Mouse (Mus musculus) forebrain, embryonic 13.5 days (tissue): ENCODE measurements around the gene Meaf6. TPM values are rescaled to one million over a fixed set of nuclear protein-coding genes. Genes with fewer than 3 reads are reported as not detected.
A peak's percentile ranks its signal among the peaks of the same experiment; 100 is the strongest.

Source experiments
- ATAC-seq: fragments of 200-750 bp; cut with Nextera tagmentation; 2 replicates; pipeline ENCODE4 v1.8.0; 2017
- H3K27ac ChIP-seq: fragments of 300-500 bp; sonication (generic); 2 replicates; pipeline ENCODE4 v1.5.1; 2015; ENCODE audit warnings: inconsistent platforms, mild to moderate bottlenecking, moderate library complexity
- H3K27me3 ChIP-seq: fragments of 300-500 bp; sonication (generic); 2 replicates; pipeline ENCODE4 v1.6.1; 2015; ENCODE audit warnings: mild to moderate bottlenecking, inconsistent platforms
- H3K36me3 ChIP-seq: fragments of 300-500 bp; sonication (generic); 2 replicates; pipeline ENCODE4 v1.6.1; 2015; ENCODE audit warnings: mild to moderate bottlenecking, inconsistent platforms; ENCODE audit not compliant: poor library complexity, severe bottlenecking
- H3K4me1 ChIP-seq: fragments of 300-500 bp; sonication (generic); 2 replicates; pipeline ENCODE4 v1.6.1; 2015; ENCODE audit warnings: inconsistent platforms
- H3K4me2 ChIP-seq: fragments of 300-500 bp; sonication (generic); 2 replicates; pipeline ENCODE4 v1.6.1; 2015; ENCODE audit warnings: inconsistent platforms, mild to moderate bottlenecking, moderate library complexity
- H3K4me3 ChIP-seq: fragments of 300-500 bp; sonication (generic); 2 replicates; pipeline ENCODE4 v1.5.1; 2015; ENCODE audit warnings: mild to moderate bottlenecking, inconsistent platforms
- H3K9ac ChIP-seq: fragments of 300-500 bp; sonication (generic); 2 replicates; pipeline ENCODE4 v1.6.1; 2015; ENCODE audit warnings: mild to moderate bottlenecking, inconsistent platforms
- H3K9me3 ChIP-seq: fragments of 300-500 bp; sonication (generic); replicated peaks from 2 replicates; pipeline ENCODE4 v1.6.1; 2016; ENCODE audit warnings: inconsistent platforms
- WGBS: fragments of 180-500 bp; shearing (Covaris S2); methylation state at CpG from one replicate; pipeline ENCODE4 v1.1.7; 2015; 5-methylcytosine and 5-hydroxymethylcytosine counted together
- polyA plus RNA-seq: library from polyadenylated mRNA; unstranded; fragments of >200 nt; fragmentation: Nextera tagmentation; extraction: Ambion mirVana; gene quantifications from 2 replicates; pipeline ENCODE4 v1.2.1, GENCODE M21; 2015

Gene Meaf6
- polyA plus RNA-seq, 1 experiment from 2014 or later: 148 TPM

DNA sequence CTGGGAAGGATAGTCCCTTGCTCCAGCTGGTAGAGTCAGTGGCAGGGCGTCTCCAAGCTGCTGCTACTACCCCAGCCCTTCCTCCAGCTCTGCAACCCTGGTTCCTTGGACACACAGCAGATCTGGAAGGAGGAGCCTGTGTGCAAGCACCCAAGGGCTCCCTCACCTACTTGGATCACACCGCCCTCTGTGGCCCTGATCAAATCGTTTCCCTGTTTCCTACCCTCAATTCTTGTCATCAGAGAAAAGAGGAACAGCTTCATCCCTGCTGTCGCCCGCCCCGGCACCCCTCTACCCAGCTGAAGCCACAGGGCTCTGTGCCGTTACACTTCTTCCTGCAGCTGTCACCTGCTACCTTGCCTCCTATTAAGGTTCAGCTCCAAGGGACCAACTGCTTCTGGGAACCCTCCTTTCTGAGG is 33.0 kb downstream of the Meaf6 start:
- Histone ChIP-seq H3K27ac (no peak overlapping the region), H3K4me3 (no peak overlapping the region), H3K4me2 (no peak overlapping the region), H3K4me1 (peaks cover 21% of the 10 kb centered on the region), H3K27me3 (no peaks in the 10 kb centered on the region), H3K9me3 (no peaks in the 10 kb centered on the region), H3K36me3 (no peaks in the 10 kb centered on the region), H3K9ac (no peak overlapping the region)
- WGBS: 83% methylated on average over 7 of the region's 7 CpGs
- no peak for ATAC-seq

DNA sequence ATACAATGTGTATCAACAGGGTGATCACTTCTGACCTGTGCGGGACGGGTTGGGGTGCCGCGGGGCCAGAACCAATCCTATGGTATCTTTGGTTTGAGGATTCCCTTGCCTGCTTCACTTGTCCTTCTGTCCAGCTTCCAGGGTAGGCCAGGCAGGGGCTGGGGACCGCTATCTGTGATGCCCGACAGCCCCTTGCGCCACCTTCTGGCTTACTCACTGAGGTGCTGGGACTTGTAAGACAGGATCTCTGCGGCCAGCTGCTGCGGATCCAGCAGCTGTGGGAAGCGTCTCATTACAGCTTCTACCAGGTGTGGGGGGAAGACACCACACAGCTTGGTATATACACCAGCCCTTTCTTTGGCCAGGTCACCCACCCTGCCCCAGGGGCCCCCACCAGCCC is 34.1 kb downstream of the Meaf6 start:
- Histone ChIP-seq H3K9ac (no peak overlapping the region), H3K4me2 (no peak overlapping the region), H3K4me1 (peaks cover 25% of the 10 kb centered on the region), H3K36me3 (no peaks in the 10 kb centered on the region), H3K4me3 (no peak overlapping the region), H3K27me3 (no peaks in the 10 kb centered on the region), H3K27ac (no peak overlapping the region), H3K9me3 (no peaks in the 10 kb centered on the region)
- ATAC-seq: no peak
- WGBS: 21% methylated on average over 10 of the region's 10 CpGs

DNA sequence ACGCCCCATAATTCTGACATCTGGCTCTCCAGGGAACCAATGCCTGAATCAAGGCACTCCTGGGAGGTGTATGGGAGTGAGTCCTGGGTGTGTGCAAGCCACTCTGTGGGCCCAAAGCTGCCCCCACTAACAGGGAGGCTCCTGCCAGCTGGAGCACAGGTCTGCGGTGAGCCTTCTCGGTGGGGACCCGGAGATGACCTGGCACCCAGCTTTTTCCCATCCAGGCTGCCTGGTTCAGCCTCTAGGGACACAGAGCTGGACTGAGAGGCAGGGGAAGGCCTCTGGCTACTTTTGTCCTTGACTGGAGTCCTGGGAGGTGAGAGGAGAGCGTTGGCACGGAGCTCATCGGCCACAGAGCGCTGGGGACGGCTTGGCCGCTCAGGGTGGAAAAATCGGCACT is 34.8 kb downstream of the Meaf6 start:
- Histone ChIP-seq H3K27ac (no peak overlapping the region), H3K4me1 (peaks cover 23% of the 10 kb centered on the region), H3K9me3 (no peaks in the 10 kb centered on the region), H3K4me2 (no peak overlapping the region), H3K9ac (no peak overlapping the region), H3K4me3 (no peak overlapping the region), H3K27me3 (0 out of 2 replicates have a peak, but pooled peaks cover 3% of the 10 kb centered on the region), H3K36me3 (no peaks in the 10 kb centered on the region)
- no peak for ATAC-seq
- 96% methylated on average over 11 of the region's 11 CpGs for whole genome bisulfite sequencing

DNA sequence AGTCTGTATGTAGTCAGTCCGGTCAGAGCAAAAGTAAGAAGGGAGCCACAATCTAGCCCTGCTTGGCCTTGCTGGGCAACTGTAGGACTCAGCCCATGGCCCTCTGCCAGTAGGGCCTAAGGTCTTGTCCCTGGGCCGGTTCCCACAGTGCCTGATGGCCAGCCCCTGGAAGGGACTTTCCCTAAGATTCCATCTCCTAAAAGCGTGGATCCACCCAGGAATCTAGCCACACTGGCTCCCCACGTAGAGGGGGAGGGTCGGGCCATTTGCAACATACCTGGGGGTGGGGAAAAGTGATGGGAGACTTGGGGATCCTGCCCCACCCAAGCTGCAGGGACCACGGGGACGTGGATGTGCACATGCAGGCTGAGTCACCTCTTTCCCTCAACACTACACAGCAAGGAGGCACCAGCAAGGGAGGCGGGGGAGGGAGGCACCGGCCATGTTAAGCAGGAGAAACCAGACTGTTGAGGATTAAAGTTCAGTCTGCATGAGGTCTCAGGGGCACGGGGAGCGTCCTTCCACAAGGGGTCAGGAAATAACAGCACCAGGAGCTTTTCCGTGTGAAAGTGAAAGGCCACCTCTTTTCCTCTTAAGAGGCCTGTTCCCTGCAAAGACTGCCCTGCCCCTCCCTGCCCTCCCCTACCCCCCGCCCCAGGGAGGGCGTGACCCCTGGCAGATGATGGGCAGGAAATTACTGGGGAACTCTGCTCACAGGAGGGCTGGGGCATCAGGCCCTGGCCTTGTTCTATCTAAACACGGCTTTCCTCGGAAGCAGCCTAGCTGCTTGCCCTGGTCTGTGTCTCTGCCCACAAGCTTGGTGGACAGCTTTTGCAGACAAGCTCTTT is 37.7 kb downstream of the Meaf6 start:
- peaks cover 13% of the 10 kb centered on the region for H3K4me1 ChIP-seq
- H3K9me3 ChIP-seq: no peaks in the 10 kb centered on the region
- ATAC-seq: no peak
- no peak overlapping the region for H3K4me3 ChIP-seq
- peaks cover 18% of the 10 kb centered on the region for H3K27me3 ChIP-seq
- H3K9ac ChIP-seq: no peak overlapping the region
- no peaks in the 10 kb centered on the region for H3K36me3 ChIP-seq
- no peak overlapping the region for H3K27ac ChIP-seq
- WGBS: 22% methylated on average over 16 of the region's 16 CpGs
- no peak overlapping the region for H3K4me2 ChIP-seq

DNA sequence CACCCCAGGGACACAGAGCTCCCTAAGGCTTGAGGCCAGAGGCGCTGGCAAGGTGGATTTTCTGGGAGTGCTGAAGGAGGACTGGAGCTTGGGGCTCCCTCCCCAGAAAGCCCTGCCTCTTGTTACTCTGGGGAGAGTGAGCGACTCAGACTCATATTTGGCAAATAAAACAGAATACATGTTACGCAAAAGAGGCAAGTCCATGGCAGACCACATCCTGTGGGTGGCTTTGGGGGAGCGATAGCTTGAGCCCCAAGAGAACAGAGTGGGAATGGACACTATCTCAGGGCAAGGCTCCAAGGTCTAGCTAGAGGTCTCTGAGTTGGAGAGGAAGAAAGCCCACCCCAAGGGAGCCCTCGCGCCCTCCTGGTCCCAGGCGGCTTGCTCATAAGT is 38.3 kb downstream of the Meaf6 start:
- H3K4me1 ChIP-seq: peaks cover 17% of the 10 kb centered on the region
- no peak for ATAC-seq
- H3K9me3 ChIP-seq: no peaks in the 10 kb centered on the region
- no peak overlapping the region for H3K4me2 ChIP-seq
- no peak overlapping the region for H3K4me3 ChIP-seq
- peaks cover 24% of the 10 kb centered on the region for H3K27me3 ChIP-seq
- no peak overlapping the region for H3K27ac ChIP-seq
- no peaks in the 10 kb centered on the region for H3K36me3 ChIP-seq
- no peak overlapping the region for H3K9ac ChIP-seq
- WGBS: 69% methylated on average over 7 of the region's 7 CpGs

DNA sequence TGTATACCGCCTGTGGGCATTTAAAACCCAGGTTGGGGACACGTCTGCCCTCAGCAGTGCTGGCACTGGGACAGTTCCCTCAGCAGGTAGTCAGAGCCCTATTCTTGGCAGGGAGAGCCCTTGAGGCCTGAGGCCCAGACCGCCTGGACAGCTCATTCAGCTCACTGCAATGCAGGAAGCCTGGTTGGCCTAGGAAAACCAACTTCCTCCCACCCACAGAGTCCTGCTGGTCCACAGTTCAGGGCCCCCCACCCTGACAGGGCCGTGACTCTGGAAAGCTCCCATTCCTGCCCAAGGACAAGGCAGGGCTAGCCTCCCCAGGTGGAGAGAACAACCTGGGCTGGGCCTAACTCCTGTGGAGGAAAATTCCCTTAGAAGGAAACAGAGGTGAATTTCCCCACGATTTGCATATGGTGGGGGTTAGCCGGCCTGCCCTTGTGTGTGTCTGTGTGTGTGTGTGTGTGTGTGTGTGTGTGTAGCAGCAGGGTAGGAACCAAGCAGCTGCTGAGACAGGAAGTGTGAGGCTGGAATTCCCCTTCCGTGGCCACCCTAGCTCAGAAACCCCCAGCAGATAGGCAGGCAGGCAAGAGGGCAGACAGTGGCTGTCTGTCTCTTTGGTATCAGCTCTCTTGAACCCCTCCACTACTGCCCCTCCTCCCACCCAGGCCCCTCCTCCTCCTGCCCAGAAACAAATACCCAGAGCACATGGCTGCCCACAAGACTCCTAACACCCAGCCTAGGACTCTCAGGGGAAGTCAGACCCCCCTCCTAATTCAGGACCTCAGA is 39.7 kb downstream of the Meaf6 start:
- no peak for ATAC-seq
- 40% methylated on average over 7 of the region's 7 CpGs for WGBS
- peaks cover 30% of the 10 kb centered on the region for H3K27me3 ChIP-seq
- H3K9me3 ChIP-seq: no peaks in the 10 kb centered on the region
- no peak overlapping the region for H3K9ac ChIP-seq
- H3K4me2 ChIP-seq: no peak overlapping the region
- H3K36me3 ChIP-seq: no peaks in the 10 kb centered on the region
- no peak overlapping the region for H3K4me3 ChIP-seq
- no peak overlapping the region for H3K27ac ChIP-seq
- H3K4me1 ChIP-seq: peaks cover 17% of the 10 kb centered on the region

DNA sequence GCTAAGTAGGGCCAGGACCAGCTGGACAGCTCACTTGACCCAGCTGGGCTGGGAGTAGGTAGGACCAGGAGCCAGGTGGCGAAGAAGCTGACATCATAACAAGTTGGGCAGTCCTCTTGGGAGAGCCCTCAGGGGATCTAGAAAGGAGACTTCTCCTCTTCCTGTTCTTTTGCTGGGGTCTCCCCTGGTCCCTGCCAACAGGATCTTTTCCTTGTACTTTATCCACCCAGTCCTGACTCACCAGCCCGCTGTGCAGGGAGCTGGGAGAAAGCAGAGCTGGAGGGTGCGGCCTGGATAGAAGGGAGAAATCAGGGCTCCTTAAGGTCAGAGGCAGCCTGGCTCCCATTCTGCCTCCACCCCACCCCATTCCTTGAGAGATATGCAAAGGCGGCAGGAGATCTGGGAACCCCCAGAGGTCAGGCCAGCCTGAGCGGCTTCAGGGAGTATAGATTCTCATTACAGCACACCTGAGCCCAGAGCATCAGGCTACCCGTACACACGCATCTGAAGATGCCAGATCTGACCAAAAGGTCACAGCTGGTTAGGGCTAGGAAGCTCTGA is 40.5 kb downstream of the Meaf6 start:
- H3K9ac ChIP-seq: no peak overlapping the region
- ATAC-seq: no peak
- H3K4me2 ChIP-seq: no peak overlapping the region
- H3K27me3 ChIP-seq: peaks cover 30% of the 10 kb centered on the region
- WGBS: 79% methylated on average over 7 of the region's 7 CpGs
- H3K4me3 ChIP-seq: no peak overlapping the region
- H3K9me3 ChIP-seq: no peaks in the 10 kb centered on the region
- no peaks in the 10 kb centered on the region for H3K36me3 ChIP-seq
- no peak overlapping the region for H3K27ac ChIP-seq
- H3K4me1 ChIP-seq: peaks cover 17% of the 10 kb centered on the region

DNA sequence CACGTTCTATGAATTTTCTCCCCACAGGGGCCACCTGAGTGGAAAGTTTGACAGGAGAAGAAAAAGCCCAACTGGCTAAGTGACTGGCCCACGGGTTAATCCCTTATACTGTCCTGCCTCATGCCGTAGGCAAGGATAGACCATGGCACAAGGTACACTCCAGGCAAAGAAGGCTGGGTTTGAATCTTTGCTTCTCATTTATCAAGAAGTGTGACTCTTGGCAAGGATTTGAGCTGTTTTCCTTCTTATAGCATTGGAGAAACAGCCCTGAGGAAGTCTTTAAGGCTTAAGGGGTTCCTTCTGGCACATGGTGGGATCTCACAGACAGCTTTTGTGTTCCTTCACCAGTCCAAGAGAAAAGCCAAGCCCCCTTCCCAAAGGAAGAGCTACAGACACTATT is 41.3 kb downstream of the Meaf6 start:
- WGBS: 91% methylated on average over 3 of the region's 3 CpGs
- H3K4me3 ChIP-seq: no peak overlapping the region
- no peaks in the 10 kb centered on the region for H3K9me3 ChIP-seq
- H3K27me3 ChIP-seq: peaks cover 30% of the 10 kb centered on the region
- H3K4me1 ChIP-seq: peaks cover 17% of the 10 kb centered on the region
- no peak overlapping the region for H3K9ac ChIP-seq
- no peak overlapping the region for H3K27ac ChIP-seq
- ATAC-seq: no peak
- no peaks in the 10 kb centered on the region for H3K36me3 ChIP-seq
- H3K4me2 ChIP-seq: no peak overlapping the region

DNA sequence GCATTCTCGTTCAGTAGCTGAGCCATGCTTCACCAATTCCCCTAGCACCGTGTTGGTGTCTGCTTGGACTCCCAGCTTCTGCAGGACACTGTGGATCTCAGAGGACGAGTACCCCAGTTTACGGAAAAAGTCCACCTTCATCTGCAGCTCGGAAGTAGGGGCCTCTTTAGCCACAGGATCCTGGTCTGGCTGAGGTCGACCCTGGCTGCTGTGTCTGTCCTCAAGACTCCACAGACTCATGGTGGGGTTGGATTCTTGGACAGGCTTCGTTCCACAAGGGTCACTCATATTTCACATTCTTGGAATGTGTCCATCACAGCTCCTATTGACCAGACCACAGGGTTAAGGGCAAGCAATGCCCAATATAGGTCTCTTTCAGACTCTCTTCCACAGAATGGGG is 41.8 kb downstream of the Meaf6 start:
- Histone ChIP-seq H3K4me1 (peaks cover 17% of the 10 kb centered on the region), H3K9ac (no peak overlapping the region), H3K27me3 (peaks cover 30% of the 10 kb centered on the region), H3K27ac (no peak overlapping the region), H3K36me3 (no peaks in the 10 kb centered on the region), H3K4me2 (peak overlapping the region; percentile 97), H3K4me3 (peak overlapping the region; percentile 61), H3K9me3 (no peaks in the 10 kb centered on the region)
- ATAC-seq: no peak
- WGBS: 81% methylated on average over 7 of the region's 7 CpGs

DNA sequence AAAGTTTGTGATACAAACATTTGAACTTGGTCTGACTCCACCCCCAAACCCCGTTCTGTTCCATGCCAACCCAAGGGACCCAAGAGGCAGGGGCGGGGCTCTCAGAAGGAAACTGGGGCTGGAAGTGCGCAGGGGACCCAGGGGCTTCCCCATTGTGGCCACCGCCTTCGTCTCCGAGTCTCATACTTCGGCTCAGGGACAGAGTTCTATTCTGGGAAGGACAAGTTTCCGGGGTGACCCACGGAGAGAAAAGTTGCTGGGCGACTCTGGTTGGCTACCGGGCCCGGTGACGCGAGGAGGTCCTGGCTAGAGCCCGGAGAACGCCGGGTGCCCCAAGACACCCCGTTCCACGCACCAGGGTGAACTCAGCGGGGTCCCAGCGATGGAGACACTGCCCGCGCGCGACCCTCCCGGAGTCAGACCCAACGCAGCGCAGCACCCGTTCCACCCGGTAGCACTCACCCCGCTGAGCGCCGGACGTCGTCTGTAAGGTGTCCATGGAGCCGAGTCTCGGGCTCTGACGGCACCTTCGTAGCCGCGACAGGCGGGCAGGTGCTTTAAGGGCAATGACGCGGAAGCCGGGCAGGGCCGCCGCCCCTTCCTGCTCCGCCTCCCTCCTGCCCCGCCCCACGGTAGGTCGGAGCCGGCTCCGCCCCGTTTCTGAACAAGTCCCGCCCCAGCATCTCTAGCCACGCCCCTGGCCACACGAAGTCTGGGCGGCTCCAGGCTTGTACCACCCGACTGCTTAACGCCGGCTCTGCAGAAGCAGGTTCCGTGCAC is 42.6 kb downstream of the Meaf6 start, which contains the start of gene Zc3h12a:
TSS of gene Zc3h12a (minus strand) at position 536 of the 780 bp plus-strand sequence.
- peaks cover 30% of the 10 kb centered on the region for H3K27me3 ChIP-seq
- H3K4me1 ChIP-seq: peaks cover 17% of the 10 kb centered on the region
- H3K4me3 ChIP-seq: peak within 1 kb of the TSS; percentile 61
- H3K36me3 ChIP-seq: no peaks in the 10 kb centered on the region
- no peak within 1 kb of the TSS for H3K27ac ChIP-seq
- peak within 1 kb of the TSS; percentile 97 for H3K4me2 ChIP-seq
- peak within 1 kb of the TSS; percentile 58 for H3K9ac ChIP-seq
- 2% methylated on average over 62 of the region's 62 CpGs for WGBS
- H3K9me3 ChIP-seq: no peaks in the 10 kb centered on the region
- ATAC-seq: peak; percentile 90

DNA sequence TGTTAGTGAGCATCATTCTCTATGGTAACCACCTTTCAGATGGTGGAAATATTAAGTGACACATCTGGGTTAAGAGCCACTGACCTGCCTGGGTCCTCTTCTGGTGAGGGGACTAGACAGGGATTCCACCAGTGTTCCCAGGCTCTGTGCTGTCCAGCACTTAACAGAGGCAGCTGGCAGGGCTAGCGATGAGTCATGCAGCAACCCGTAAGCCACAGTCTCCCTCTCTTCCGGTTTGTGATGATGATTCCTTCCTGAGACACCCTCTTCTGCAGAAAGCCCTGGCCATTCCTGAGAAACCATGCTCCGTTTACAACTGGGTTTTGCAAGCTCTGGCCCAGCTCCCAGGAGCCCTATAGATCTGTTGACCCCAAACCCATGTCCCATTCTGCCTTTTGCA is 46.6 kb downstream of the Meaf6 start:
- Histone ChIP-seq H3K36me3 (no peaks in the 10 kb centered on the region), H3K27me3 (peaks cover 23% of the 10 kb centered on the region), H3K9me3 (no peaks in the 10 kb centered on the region), H3K4me3 (no peak overlapping the region), H3K4me1 (peaks cover 11% of the 10 kb centered on the region), H3K9ac (no peak overlapping the region), H3K27ac (no peak overlapping the region), H3K4me2 (no peak overlapping the region)
- WGBS: 87% methylated on average over 4 of the region's 4 CpGs
- ATAC-seq: no peak
